Mouse (Mus musculus) kidney, adult 2 months (tissue): ENCODE data around the gene Gpatch3.

Experiments used
- CTCF ChIP-seq: fragments of 200-500 bp; conservative IDR thresholded peaks from 2 replicates; pipeline ENCODE4 v1.5.1; 2011; ENCODE audit warnings: low read depth, mild to moderate bottlenecking, control low read depth, low read length, moderate library complexity, mixed read lengths; ENCODE audit not compliant: insufficient read depth, insufficient read length
- POLR2A ChIP-seq: fragments of 200-500 bp; IDR thresholded peaks from one replicate; pipeline ENCODE4 v1.6.1; 2011; ENCODE audit warnings: low read depth, low read length, control low read depth

DNA sequence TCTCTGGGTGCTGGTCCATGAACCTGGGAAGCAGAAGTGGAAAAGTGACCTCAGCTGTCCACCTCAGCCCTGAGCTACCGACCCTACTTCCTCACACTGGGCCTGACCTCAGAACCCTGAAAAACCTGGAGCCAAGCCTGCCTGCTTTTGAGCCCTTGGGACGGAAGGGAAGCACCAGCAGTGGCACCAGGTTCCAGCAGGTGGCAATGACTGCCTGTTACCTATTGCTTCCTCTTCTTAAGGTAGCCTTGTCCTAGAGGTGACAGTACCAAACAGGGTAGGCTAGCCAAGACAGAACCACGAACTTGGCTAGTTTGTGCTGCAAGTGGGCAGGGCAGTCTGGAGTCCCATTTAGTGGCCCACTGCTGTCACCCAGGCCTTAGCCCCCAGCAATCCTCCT, 41.8 kb upstream of the Gpatch3 start:
- peak; percentile 52 for TF ChIP-seq CTCF
- no peak for TF ChIP-seq POLR2A
